Mouse (Mus musculus) cerebellum, adult 8-10 months (tissue): ENCODE data around the gene Gpr50.

ENCODE experiments used
- DNase-seq: peaks from one replicate; pipeline ENCODE4 v3.0.0; 2022

The Gpr50 gene

DNA sequence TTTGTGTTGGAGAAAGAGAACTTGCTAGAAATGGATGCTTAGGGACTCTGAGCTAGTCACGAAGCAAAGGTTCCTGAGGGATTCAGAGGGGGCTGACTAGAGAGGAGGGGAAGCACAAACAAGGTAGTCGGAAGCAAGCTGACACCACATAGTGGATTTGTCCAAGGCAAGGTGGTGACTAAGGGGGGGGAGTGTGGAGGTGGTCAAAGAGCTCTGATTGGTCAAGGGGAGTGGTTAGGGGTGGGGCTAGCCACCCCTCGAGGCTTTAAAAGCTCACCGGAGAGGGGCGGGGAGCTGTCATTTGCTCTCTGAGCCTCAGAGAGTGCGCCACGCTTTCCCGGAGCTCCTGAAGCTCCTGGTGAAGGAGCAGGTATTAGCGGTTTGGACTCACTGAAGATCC is at the start of gene Gpr50:
Gpr50 (plus strand) TSS at position 294 of the 400 bp plus-strand sequence.
- no peak for DNase-seq

GRCm38 (mm10) chrX:71622286-71622685 is 41.2 kb upstream of the Gpr50 start:
- DNase-seq, result no peak

GRCm38 (mm10) chrX:71623843-71624242 is 39.6 kb upstream of the Gpr50 start:
- DNase-seq, result no peak

DNA sequence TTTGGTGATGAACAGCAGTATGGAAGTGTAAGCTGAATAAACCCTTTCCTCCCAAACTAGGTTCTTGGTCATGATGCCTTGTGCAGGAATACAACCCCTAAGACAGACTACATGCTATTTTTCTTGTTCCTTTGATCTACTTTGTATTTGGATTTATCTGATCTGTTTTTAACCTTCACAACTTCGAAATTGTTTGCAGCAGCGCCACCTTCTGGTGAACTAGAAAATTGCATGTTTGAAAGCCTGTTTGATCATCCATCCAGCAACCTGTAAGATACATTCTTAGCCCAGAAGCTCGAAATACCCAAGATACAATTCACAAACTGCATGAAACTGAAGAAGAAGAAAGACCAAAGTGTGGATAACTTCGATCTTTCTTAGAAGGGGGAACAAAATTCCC is 35.2 kb upstream of the Gpr50 start:
- DNase-seq, result peak; percentile 32

GRCm38 (mm10) chrX:71630709-71631108 is 32.8 kb upstream of the Gpr50 start:
- no peak for DNase-seq

GRCm38 (mm10) chrX:71631130-71631529 is 32.3 kb upstream of the Gpr50 start:
- no peak for DNase-seq

- peak; percentile 39 for DNase-seq
Measured at GRCm38 (mm10) chrX:71647958-71648357, 15.5 kb upstream of the Gpr50 start.

- DNase-seq, result no peak
Measured at GRCm38 (mm10) chrX:71648434-71648833, 15.0 kb upstream of the Gpr50 start.

DNA sequence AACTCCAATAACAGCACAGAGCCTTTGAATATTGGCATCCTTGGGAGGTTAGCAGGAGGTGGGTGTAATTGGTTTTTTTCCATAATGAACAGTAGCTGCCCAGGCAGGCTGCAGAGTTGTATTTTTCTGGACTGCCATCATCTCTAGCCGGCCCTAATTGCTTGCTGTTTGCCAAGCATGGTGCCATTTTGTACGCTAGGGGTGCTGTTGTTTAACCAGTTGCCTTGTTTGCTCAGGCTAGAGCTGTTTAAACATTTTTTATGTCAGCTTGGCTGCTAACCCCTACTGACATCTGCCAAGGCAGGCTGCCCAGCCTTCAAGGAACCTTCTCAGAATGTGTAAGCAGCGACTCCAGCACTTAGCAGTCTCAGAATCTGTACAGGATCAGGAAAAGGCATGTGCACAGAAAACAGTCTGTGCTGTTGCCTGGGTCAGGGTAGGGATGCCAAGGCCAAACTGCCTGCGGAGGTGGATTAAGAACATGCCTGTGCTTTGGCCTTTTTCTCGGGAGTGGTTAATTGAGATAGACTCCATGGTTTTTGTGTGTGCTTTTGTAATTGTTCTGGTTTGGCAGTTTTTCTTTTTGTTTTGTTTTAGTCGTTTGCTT is 14.5 kb upstream of the Gpr50 start:
- peak; percentile 24 for DNase-seq

DNA sequence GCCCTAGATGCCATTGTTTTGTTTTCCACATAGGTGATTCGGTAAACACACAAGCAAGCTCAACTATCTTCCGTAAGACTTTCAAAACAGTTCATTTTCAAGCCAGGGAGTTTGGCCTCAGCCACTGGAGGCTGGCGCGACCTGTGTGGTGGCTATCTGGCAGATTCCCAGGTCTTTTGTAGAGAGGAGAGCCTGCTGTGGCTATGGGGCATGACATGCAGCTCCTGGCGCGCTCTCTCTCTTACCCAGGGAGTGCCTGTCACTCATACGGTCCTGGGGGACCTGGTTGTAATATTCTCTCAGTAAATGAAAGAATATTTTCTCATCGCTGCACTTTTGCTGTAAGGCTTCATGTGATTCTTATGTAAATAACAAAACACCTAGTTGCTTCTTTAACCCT is 13.5 kb upstream of the Gpr50 start:
- no peak for DNase-seq

DNA sequence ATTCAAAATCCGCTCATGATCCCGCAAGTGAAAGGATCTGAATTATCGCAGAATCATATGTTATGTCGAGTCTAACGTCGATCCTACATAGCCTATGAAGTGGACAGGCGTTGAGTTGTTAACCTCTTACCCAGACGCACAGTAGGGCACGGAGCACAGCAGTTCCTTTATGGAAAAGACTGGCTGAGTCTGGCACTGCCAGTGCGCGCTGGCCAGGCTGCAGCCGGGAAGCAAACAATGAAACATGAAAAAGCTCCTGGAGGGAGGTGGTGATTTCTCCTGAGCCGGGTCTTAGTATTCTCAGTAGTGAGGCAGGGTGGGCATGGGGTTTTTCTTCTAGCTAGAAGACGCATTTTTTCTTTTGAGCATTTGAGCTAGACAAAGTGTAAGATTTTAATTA is 1.7 kb upstream of the Gpr50 start:
- no peak for DNase-seq

DNA sequence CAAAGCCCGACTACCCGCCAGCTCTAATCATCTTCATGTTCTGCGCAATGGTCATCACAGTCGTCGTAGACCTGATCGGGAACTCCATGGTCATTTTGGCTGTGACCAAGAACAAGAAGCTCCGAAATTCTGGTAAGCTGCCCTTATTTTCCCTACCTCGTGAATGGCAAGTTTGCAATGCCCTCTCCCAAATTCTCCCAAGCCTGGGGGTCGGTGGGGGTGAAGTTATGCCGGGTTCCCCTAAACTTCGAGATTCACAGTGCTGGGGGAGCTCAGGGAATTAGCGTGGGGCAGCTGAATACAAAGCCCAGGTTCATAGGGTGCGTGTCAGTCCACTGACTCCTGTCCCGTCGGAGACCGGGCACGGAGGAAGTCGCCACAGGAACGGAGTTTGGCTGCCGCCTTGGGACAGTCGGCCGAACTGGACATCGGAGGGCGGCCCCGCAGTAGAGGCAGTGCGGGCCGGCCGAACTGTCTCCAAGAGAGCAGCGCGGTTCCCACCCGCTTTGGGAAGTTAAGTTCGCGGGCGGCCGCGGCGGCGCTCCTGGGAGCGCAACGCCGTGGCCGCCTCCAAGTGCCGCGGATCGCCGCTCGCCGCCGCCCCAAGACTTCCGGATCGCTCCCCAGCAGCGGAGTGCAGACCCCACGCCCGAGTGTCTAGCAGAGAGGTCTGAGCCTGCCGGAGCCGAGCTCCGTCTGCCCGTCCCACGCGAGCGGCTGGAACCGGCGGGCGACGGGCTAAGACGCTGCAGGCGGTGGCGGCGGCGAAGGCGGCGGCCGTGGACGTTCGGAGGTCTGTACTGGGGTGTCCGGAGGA is 612 bp downstream of the Gpr50 start:
- no peak for DNase-seq

GRCm38 (mm10) chrX:71664688-71665026 is 1.2 kb downstream of the Gpr50 start:
- DNase-seq, result no peak

DNA sequence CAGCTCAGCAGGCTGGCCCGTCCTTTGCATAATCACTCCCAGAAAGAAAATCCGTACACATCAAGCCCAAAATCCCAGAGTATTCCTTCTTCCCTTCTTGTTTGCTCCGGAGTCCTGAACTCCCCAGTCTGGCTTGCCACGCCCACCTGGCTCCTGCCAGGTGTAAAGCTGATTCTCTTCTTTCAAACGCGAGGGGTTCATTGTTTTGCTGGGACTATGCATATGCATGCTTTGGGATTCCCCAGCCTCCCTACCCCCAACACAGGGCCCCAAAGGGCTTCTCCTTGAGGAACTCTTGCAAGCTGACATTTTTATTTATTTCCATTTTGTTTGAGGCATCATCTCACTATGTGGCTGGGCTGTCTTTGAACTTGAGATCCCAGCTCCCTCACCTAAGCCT is 6.8 kb downstream of the Gpr50 start:
- no peak for DNase-seq

- DNase-seq, result no peak
Measured at GRCm38 (mm10) chrX:71700817-71701469, 37.5 kb downstream of the Gpr50 start.
